Comparison of ENCODE assay signal across 8 mouse cellular contexts in the genomic region with DNA sequence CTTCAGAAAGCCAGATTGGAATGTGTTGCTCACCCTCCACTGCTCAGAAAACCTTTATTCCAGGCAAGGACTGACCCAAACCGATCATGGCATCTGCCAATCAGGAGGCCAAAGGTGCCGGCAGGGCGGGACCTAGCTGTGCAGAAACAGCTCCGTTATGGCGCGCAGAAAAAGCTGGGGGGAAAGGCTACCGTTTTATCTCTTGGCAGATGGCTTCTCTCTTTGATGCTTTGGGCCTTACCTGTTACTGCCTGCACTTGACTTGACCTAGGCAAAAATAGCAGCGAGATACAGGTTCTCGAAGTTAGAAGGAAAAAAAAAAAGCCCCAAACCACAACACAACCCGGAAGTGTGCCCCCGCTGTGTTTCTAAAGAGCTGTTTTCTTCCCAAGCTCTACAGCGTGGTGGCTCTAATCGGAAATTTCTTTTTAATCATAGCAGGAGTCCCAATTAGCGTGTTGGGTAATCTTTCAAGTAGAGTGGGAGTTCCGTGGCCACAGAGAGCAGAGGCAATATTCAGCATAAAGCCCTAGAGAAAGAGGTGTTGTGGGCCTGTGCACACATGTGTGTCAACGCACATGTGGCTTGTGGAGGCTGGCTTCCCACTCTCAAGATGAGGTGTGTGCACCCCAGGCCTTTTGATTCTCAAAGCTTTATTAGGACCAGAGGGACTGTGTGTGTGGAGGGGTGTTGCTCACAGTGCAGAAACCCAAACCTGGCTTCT.
DNase-seq lines count a peak whose midpoint lies in the region; ATAC-seq and TF ChIP-seq lines count a peak whose summit lies in the region.

No protein-coding gene starts in this region.

- no peaks in the 10 kb centered on the region for H3K9me3 ChIP-seq in lung, embryonic 16.5 days (ENCODE audit: control insufficient read depth, low read length)
- H3K9me3 ChIP-seq in embryonic facial prominence, embryonic 10.5 days, result no peaks in the 10 kb centered on the region
- H3K9me3 ChIP-seq in hindbrain, postnatal 0 days (ENCODE audit: low read length), result no peaks in the 10 kb centered on the region
- H3K9me3 ChIP-seq in liver, embryonic 16.5 days (replicated peaks; ENCODE audit: control insufficient read depth, low read length), result no peaks in the 10 kb centered on the region

- H3K27ac ChIP-seq in lung, embryonic 16.5 days (ENCODE audit: low read length), result no peak overlapping the region
- H3K27ac ChIP-seq in embryonic facial prominence, embryonic 10.5 days (replicated peaks), result peak overlapping the region; percentile 67
- peak overlapping the region; percentile 18; the same call in 1 of the 2 replicates for H3K27ac ChIP-seq in hindbrain, postnatal 0 days
- peak overlapping the region; percentile 21 for H3K27ac ChIP-seq in liver, embryonic 16.5 days (ENCODE audit: low read length)

- intact Hi-C loops in left cerebral cortex, postnatal 14 days (cut with DNase I), result no loop called here

- H3K27me3 ChIP-seq in lung, embryonic 16.5 days (ENCODE audit: control insufficient read depth, insufficient read depth, low read depth, low read length), result peaks cover 31% of the 10 kb centered on the region
- H3K27me3 ChIP-seq in embryonic facial prominence, embryonic 10.5 days (replicated peaks; ENCODE audit: low read depth, poor library complexity, severe bottlenecking), result peaks cover 52% of the 10 kb centered on the region
- no peaks in the 10 kb centered on the region for H3K27me3 ChIP-seq in hindbrain, postnatal 0 days (ENCODE audit: insufficient read depth, low read length)
- peaks cover 21% of the 10 kb centered on the region for H3K27me3 ChIP-seq in liver, embryonic 16.5 days (ENCODE audit: control insufficient read depth, insufficient read depth, low read depth, low read length)

- H3K4me3 ChIP-seq in lung, embryonic 16.5 days (ENCODE audit: low read length), result peak overlapping the region; percentile 32
- H3K4me3 ChIP-seq in embryonic facial prominence, embryonic 10.5 days, result peak overlapping the region; percentile 42
- peak overlapping the region; percentile 6; the same call in 1 of the 2 replicates for H3K4me3 ChIP-seq in hindbrain, postnatal 0 days (ENCODE audit: low read length)
- peak overlapping the region; percentile 42 for H3K4me3 ChIP-seq in liver, embryonic 16.5 days (ENCODE audit: low read depth, low read length)

- H3K9ac ChIP-seq in lung, embryonic 16.5 days (ENCODE audit: low read length), result peak overlapping the region; percentile 50
- no peak overlapping the region for H3K9ac ChIP-seq in hindbrain, postnatal 0 days (replicated peaks; ENCODE audit: low read length)
- peak overlapping the region; percentile 54 for H3K9ac ChIP-seq in liver, embryonic 16.5 days (ENCODE audit: low read depth, low read length)

- peak overlapping the region; percentile 54 for H3K4me2 ChIP-seq in lung, embryonic 16.5 days (ENCODE audit: low read depth, low read length)
- H3K4me2 ChIP-seq in hindbrain, postnatal 0 days (ENCODE audit: low read depth, low read length), result peak overlapping the region; percentile 38
- peak overlapping the region; percentile 56 for H3K4me2 ChIP-seq in liver, embryonic 16.5 days (ENCODE audit: low read depth, low read length)

- H3K36me3 ChIP-seq in lung, embryonic 16.5 days (ENCODE audit: control insufficient read depth, insufficient read depth, low read length), result no peaks in the 10 kb centered on the region
- no peaks in the 10 kb centered on the region for H3K36me3 ChIP-seq in embryonic facial prominence, embryonic 10.5 days (replicated peaks)
- H3K36me3 ChIP-seq in hindbrain, postnatal 0 days (ENCODE audit: insufficient read depth, low read length), result no peaks in the 10 kb centered on the region
- H3K36me3 ChIP-seq in liver, embryonic 16.5 days (ENCODE audit: control insufficient read depth, insufficient read depth), result no peaks in the 10 kb centered on the region

- no peak for ATAC-seq in lung, embryonic 16.5 days (ENCODE audit: low read depth)
- ATAC-seq in hindbrain, postnatal 0 days, result no peak; the same call in 1 of the 2 replicates
- ATAC-seq in liver, embryonic 16.5 days (ENCODE audit: low read depth), result peak; percentile 70

- DNase-seq in lung, postnatal 4 days, result no peak
- peak; percentile 77 for DNase-seq in embryonic facial prominence, embryonic 10.5 days (ENCODE audit: low spot score)
- no peak for DNase-seq in hindbrain, postnatal 0 days (ENCODE audit: low spot score)
- DNase-seq in retina, postnatal 7 days (ENCODE audit: low read depth, low spot score), result peak; percentile 53
- DNase-seq in left cerebral cortex, postnatal 14 days (ENCODE audit: low spot score in 2 of 2), result no peak
- DNase-seq in right cerebral cortex, postnatal 36 days (ENCODE audit: low spot score in 2 of 2), result no peak

- peaks cover 15% of the 10 kb centered on the region for H3K4me1 ChIP-seq in lung, embryonic 16.5 days (replicated peaks; ENCODE audit: control insufficient read depth, insufficient read depth, low read length)
- peaks cover 70% of the 10 kb centered on the region for H3K4me1 ChIP-seq in embryonic facial prominence, embryonic 10.5 days
- peaks cover 34% of the 10 kb centered on the region for H3K4me1 ChIP-seq in hindbrain, postnatal 0 days (ENCODE audit: insufficient read depth, low read length)
- H3K4me1 ChIP-seq in liver, embryonic 16.5 days (ENCODE audit: control insufficient read depth, low read depth, low read length), result peaks cover 26% of the 10 kb centered on the region

- no peak for TF ChIP-seq CTCF in hindbrain, postnatal 0 days (IDR thresholded peaks at IDR 0.05; ENCODE audit: low read depth)

- 14% methylated on average over 16 of the region's 16 CpGs for WGBS in lung, embryonic 16.5 days
- 5% methylated on average over 16 of the region's 16 CpGs for WGBS in embryonic facial prominence, embryonic 10.5 days
- WGBS in hindbrain, postnatal 0 days, result 10% methylated on average over 16 of the region's 16 CpGs
- WGBS in liver, embryonic 16.5 days (ENCODE audit: insufficient replicate concordance), result 5% methylated on average over 16 of the region's 16 CpGs

Comparison
In these comparisons a context has a peak if more than half of its experiments do, and no peak if none do; other contexts are left out.
1. DNase-seq: peak in embryonic facial prominence, embryonic 10.5 days (single experiment) and retina, postnatal 7 days (single experiment); none in lung, postnatal 4 days (0 of 2), hindbrain, postnatal 0 days (single experiment), left cerebral cortex, postnatal 14 days (0 of 2) and right cerebral cortex, postnatal 36 days (0 of 2).
2. Peak in every context shown above with its lines, with median percentiles within 50 percentile points of each other: H3K4me2 ChIP-seq and H3K4me3 ChIP-seq.